Mouse (Mus musculus): ENCODE results near the gene Mettl23. TPM values are rescaled to one million over a fixed set of nuclear protein-coding genes. Genes with fewer than 3 reads are reported as not detected.

The Mettl23 gene
- polyA plus RNA-seq, 1 experiment, result 45.5 TPM

GRCm38 (mm10) chr11:116853512-116853928 is 10.4 kb downstream of the Mettl23 start:
- peak overlapping the region; percentile 100 for H3K27ac ChIP-seq (ENCODE audit: control insufficient read depth, insufficient read depth, low read depth, low read length)
- H3K27me3 ChIP-seq (ENCODE audit: control insufficient read depth, insufficient read depth, low read length), result no peaks in the 10 kb centered on the region
- peak overlapping the region; percentile 91 for H3K4me3 ChIP-seq (ENCODE audit: control insufficient read depth, low read depth, low read length)
- no peak for TF ChIP-seq CTCF (IDR thresholded peaks at IDR 0.05; ENCODE audit: control insufficient read depth, insufficient read depth, insufficient replicate concordance, low read depth, low read length)
- TF ChIP-seq POLR2A (IDR thresholded peaks at IDR 0.05; ENCODE audit: control insufficient read depth, low read depth, low read length), result peak; percentile 80
- H3K4me1 ChIP-seq (ENCODE audit: control insufficient read depth, insufficient read depth, low read length), result no peaks in the 10 kb centered on the region; the same call in 1 of the 2 replicates
- H3K36me3 ChIP-seq (ENCODE audit: control insufficient read depth, insufficient read depth, low read length), result peaks cover 7% of the 10 kb centered on the region

GRCm38 (mm10) chr11:116854279-116854678 is 11.2 kb downstream of the Mettl23 start:
- Histone ChIP-seq H3K27ac (ENCODE audit: control insufficient read depth, insufficient read depth, low read depth, low read length) (peak overlapping the region; percentile 100), H3K36me3 (ENCODE audit: control insufficient read depth, insufficient read depth, low read length) (peaks cover 7% of the 10 kb centered on the region), H3K4me1 (ENCODE audit: control insufficient read depth, insufficient read depth, low read length) (no peaks in the 10 kb centered on the region; the same call in 1 of the 2 replicates), H3K4me3 (ENCODE audit: control insufficient read depth, low read depth, low read length) (peak overlapping the region; percentile 91), H3K27me3 (ENCODE audit: control insufficient read depth, insufficient read depth, low read length) (no peaks in the 10 kb centered on the region)
- TF ChIP-seq POLR2A (IDR thresholded peaks at IDR 0.05; ENCODE audit: control insufficient read depth, low read depth, low read length), result no peak
- TF ChIP-seq CTCF (IDR thresholded peaks at IDR 0.05; ENCODE audit: control insufficient read depth, insufficient read depth, insufficient replicate concordance, low read depth, low read length), result no peak

- Histone ChIP-seq H3K27me3 (ENCODE audit: control insufficient read depth, insufficient read depth, low read length) (no peaks in the 10 kb centered on the region), H3K4me1 (ENCODE audit: control insufficient read depth, insufficient read depth, low read length) (no peaks in the 10 kb centered on the region; the same call in none of the 2 replicates), H3K4me3 (ENCODE audit: control insufficient read depth, low read depth, low read length) (no peak overlapping the region; the same call in 1 of the 2 replicates), H3K27ac (ENCODE audit: control insufficient read depth, insufficient read depth, low read depth, low read length) (no peak overlapping the region), H3K36me3 (ENCODE audit: control insufficient read depth, insufficient read depth, low read length) (peaks cover 6% of the 10 kb centered on the region)
- TF ChIP-seq POLR2A (IDR thresholded peaks at IDR 0.05; ENCODE audit: control insufficient read depth, low read depth, low read length), result no peak
- no peak for TF ChIP-seq CTCF (IDR thresholded peaks at IDR 0.05; ENCODE audit: control insufficient read depth, insufficient read depth, insufficient replicate concordance, low read depth, low read length)
These were observed 14.2 kb downstream of the Mettl23 start for GRCm38 (mm10) chr11:116857183-116857850.

- TF ChIP-seq CTCF (IDR thresholded peaks at IDR 0.05; ENCODE audit: control insufficient read depth, insufficient read depth, insufficient replicate concordance, low read depth, low read length) (no peak), POLR2A (IDR thresholded peaks at IDR 0.05; ENCODE audit: control insufficient read depth, low read depth, low read length) (no peak)
- H3K4me1 ChIP-seq (ENCODE audit: control insufficient read depth, insufficient read depth, low read length), result no peaks in the 10 kb centered on the region; the same call in 1 of the 2 replicates
- no peak overlapping the region for H3K27ac ChIP-seq (ENCODE audit: control insufficient read depth, insufficient read depth, low read depth, low read length)
- H3K36me3 ChIP-seq (ENCODE audit: control insufficient read depth, insufficient read depth, low read length), result peaks cover 9% of the 10 kb centered on the region; the same call in 1 of the 2 replicates
- H3K27me3 ChIP-seq (ENCODE audit: control insufficient read depth, insufficient read depth, low read length), result no peaks in the 10 kb centered on the region
- H3K4me3 ChIP-seq (ENCODE audit: control insufficient read depth, low read depth, low read length), result no peak overlapping the region
These were observed 21.4 kb downstream of the Mettl23 start for GRCm38 (mm10) chr11:116864444-116864843.

GRCm38 (mm10) chr11:116865945-116866585 is 23.0 kb downstream of the Mettl23 start:
- no peak overlapping the region for H3K27ac ChIP-seq (ENCODE audit: control insufficient read depth, insufficient read depth, low read depth, low read length)
- H3K4me3 ChIP-seq (ENCODE audit: control insufficient read depth, low read depth, low read length), result peak overlapping the region; percentile 40
- H3K4me1 ChIP-seq (ENCODE audit: control insufficient read depth, insufficient read depth, low read length), result no peaks in the 10 kb centered on the region
- H3K36me3 ChIP-seq (ENCODE audit: control insufficient read depth, insufficient read depth, low read length), result peaks cover 7% of the 10 kb centered on the region
- no peaks in the 10 kb centered on the region for H3K27me3 ChIP-seq (ENCODE audit: control insufficient read depth, insufficient read depth, low read length)
- TF ChIP-seq POLR2A (IDR thresholded peaks at IDR 0.05; ENCODE audit: control insufficient read depth, low read depth, low read length) (no peak), CTCF (IDR thresholded peaks at IDR 0.05; ENCODE audit: control insufficient read depth, insufficient read depth, insufficient replicate concordance, low read depth, low read length) (no peak)

- Histone ChIP-seq H3K27me3 (ENCODE audit: control insufficient read depth, insufficient read depth, low read length) (no peaks in the 10 kb centered on the region), H3K4me3 (ENCODE audit: control insufficient read depth, low read depth, low read length) (no peak overlapping the region), H3K4me1 (ENCODE audit: control insufficient read depth, insufficient read depth, low read length) (no peaks in the 10 kb centered on the region), H3K36me3 (ENCODE audit: control insufficient read depth, insufficient read depth, low read length) (peaks cover 9% of the 10 kb centered on the region), H3K27ac (ENCODE audit: control insufficient read depth, insufficient read depth, low read depth, low read length) (no peak overlapping the region)
- TF ChIP-seq POLR2A (IDR thresholded peaks at IDR 0.05; ENCODE audit: control insufficient read depth, low read depth, low read length), result no peak
- no peak for TF ChIP-seq CTCF (IDR thresholded peaks at IDR 0.05; ENCODE audit: control insufficient read depth, insufficient read depth, insufficient replicate concordance, low read depth, low read length)
These were observed 25.1 kb downstream of the Mettl23 start for GRCm38 (mm10) chr11:116868129-116868528.

GRCm38 (mm10) chr11:116869223-116869622 is 26.1 kb downstream of the Mettl23 start:
- peaks cover 8% of the 10 kb centered on the region for H3K36me3 ChIP-seq (ENCODE audit: control insufficient read depth, insufficient read depth, low read length)
- H3K4me1 ChIP-seq (ENCODE audit: control insufficient read depth, insufficient read depth, low read length), result no peaks in the 10 kb centered on the region
- TF ChIP-seq CTCF (IDR thresholded peaks at IDR 0.05; ENCODE audit: control insufficient read depth, insufficient read depth, insufficient replicate concordance, low read depth, low read length) (no peak), POLR2A (IDR thresholded peaks at IDR 0.05; ENCODE audit: control insufficient read depth, low read depth, low read length) (no peak)

More at GRCm38 (mm10) chr11:116869223-116869622, 26.1 kb downstream of the Mettl23 start:
- no peaks in the 10 kb centered on the region for H3K27me3 ChIP-seq (ENCODE audit: control insufficient read depth, insufficient read depth, low read length)
- no peak overlapping the region for H3K27ac ChIP-seq (ENCODE audit: control insufficient read depth, insufficient read depth, low read depth, low read length)
- no peak overlapping the region for H3K4me3 ChIP-seq (ENCODE audit: control insufficient read depth, low read depth, low read length)
